Mouse (Mus musculus) kidney, postnatal 0 days (tissue): ENCODE data around the gene Lrtm1. TPM values are rescaled to one million over a fixed set of nuclear protein-coding genes. Genes with fewer than 3 reads are reported as not detected.
A peak's percentile ranks its signal among the peaks of the same experiment; 100 is the strongest.

Experiments
- ATAC-seq: fragments of 200-750 bp; cut with Nextera tagmentation; replicated peaks from 2 replicates; pipeline ENCODE4 v1.8.0; 2017; ENCODE audit warnings: low read depth, moderate number of reproducible peaks, moderate TSS enrichment, moderate library complexity; ENCODE audit not compliant: low FRiP score
- DNase-seq: peaks from one replicate; pipeline ENCODE4 v3.0.0-alpha.2; 2016; ENCODE audit warnings: low spot score
- H3K27ac ChIP-seq: fragments of 300-500 bp; sonication (generic); 2 replicates; pipeline ENCODE4 v1.5.1; 2014; ENCODE audit warnings: mild to moderate bottlenecking
- H3K27me3 ChIP-seq: fragments of 300-500 bp; sonication (generic); 2 replicates; pipeline ENCODE4 v1.6.1; 2014; ENCODE audit warnings: low read length, mixed read lengths; ENCODE audit not compliant: insufficient read depth
- H3K36me3 ChIP-seq: fragments of 300-500 bp; sonication (generic); 2 replicates; pipeline ENCODE4 v1.6.1; 2014; ENCODE audit warnings: low read length, mixed read lengths; ENCODE audit not compliant: insufficient read depth
- H3K4me1 ChIP-seq: fragments of 300-500 bp; sonication (generic); replicated peaks from 2 replicates; pipeline ENCODE4 v1.6.1; 2014; ENCODE audit warnings: antibody characterized with exemption, low read length, mixed read lengths; ENCODE audit not compliant: insufficient read depth
- H3K4me2 ChIP-seq: fragments of 300-500 bp; sonication (generic); 2 replicates; pipeline ENCODE4 v1.6.1; 2014; ENCODE audit warnings: mild to moderate bottlenecking, low read length, moderate library complexity, mixed read lengths
- H3K4me3 ChIP-seq: fragments of 300-500 bp; sonication (generic); replicated peaks from 2 replicates; pipeline ENCODE4 v1.5.1; 2014; ENCODE audit warnings: low read depth, low read length
- H3K9ac ChIP-seq: fragments of 300-500 bp; sonication (generic); 2 replicates; pipeline ENCODE4 v1.6.1; 2014; ENCODE audit warnings: low read depth, low read length
- H3K9me3 ChIP-seq: fragments of 300-500 bp; sonication (generic); replicated peaks from 2 replicates; pipeline ENCODE4 v1.6.1; 2016; ENCODE audit warnings: low read length, inconsistent platforms, mixed read lengths
- CTCF ChIP-seq: IDR thresholded peaks from 2 replicates; pipeline ENCODE4 v1.5.1; 2016; ENCODE audit warnings: antibody characterized with exemption, low read depth, mild to moderate bottlenecking, moderate library complexity
- WGBS: fragments of 180-500 bp; shearing (Covaris S2); extraction: QIAGEN DNeasy Blood & Tissue Kit; methylation state at CpG from one replicate; pipeline ENCODE4 v1.1.7; 2014; 5-methylcytosine and 5-hydroxymethylcytosine counted together
- polyA plus RNA-seq: library from polyadenylated mRNA; unstranded; fragments of >200 nt; fragmentation: Nextera tagmentation; extraction: Ambion mirVana; gene quantifications from 2 replicates; pipeline ENCODE4 v1.2.1, GENCODE M21; 2015

Lrtm1 gene
- polyA plus RNA-seq, 1 experiment from 2014 or later, result 0.04 TPM

DNA sequence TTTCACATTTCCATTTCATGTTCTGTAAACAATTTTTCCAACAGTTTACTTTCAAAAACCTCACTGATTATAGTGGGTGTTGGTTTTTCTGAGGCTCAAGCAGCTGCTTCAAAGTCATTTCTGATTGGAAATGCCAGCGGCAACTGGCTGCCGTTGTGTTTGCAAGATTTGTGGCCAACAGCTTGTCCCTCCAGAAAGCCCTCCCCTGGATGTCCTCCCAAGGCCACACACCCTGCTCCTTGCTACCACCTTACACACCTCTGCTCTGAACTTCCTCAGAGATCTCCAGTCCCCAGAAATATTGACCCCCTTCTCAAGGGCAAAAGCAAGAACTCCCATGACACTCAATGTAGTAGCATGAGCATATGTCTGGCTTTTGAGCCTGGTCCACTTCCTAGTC, 44.7 kb downstream of the Lrtm1 start:
- Histone ChIP-seq H3K27me3 (no peaks in the 10 kb centered on the region), H3K27ac (no peak overlapping the region), H3K4me3 (no peak overlapping the region), H3K9ac (no peak overlapping the region), H3K9me3 (no peaks in the 10 kb centered on the region), H3K4me1 (no peaks in the 10 kb centered on the region), H3K4me2 (no peak overlapping the region), H3K36me3 (no peaks in the 10 kb centered on the region)
- ATAC-seq (no peak), DNase-seq (no peak)
- WGBS, result 92% methylated on average over 2 of the region's 2 CpGs
- no peak for TF ChIP-seq CTCF

DNA sequence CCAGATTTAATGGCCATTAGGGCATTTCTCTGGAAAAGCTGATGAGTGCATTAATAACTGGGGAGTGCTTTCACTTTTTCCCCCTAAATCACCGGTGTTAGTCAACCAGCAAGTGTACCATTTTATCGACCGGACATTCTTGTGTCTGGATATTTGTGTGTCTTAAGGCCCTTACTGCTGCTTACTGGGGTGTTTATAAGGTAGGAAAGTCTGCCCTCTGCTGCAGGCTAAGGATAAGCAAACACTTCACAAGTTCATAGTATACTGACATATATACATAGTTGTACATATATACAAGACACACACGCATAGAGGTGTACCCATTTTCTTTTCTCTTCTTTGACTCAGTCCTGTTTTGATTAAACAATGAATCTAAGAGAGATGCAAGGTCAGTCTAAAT, 55.7 kb downstream of the Lrtm1 start:
- no peak overlapping the region for H3K4me3 ChIP-seq
- H3K4me2 ChIP-seq, result no peak overlapping the region
- H3K27ac ChIP-seq, result no peak overlapping the region
- no peaks in the 10 kb centered on the region for H3K4me1 ChIP-seq
- ATAC-seq (no peak), DNase-seq (peak; percentile 47)
- no peak overlapping the region for H3K9ac ChIP-seq
- TF ChIP-seq CTCF, result peak; percentile 61
- H3K27me3 ChIP-seq, result no peaks in the 10 kb centered on the region
- H3K9me3 ChIP-seq, result no peaks in the 10 kb centered on the region
- 72% methylated on average over 4 of the region's 4 CpGs for WGBS
- no peaks in the 10 kb centered on the region for H3K36me3 ChIP-seq

DNA sequence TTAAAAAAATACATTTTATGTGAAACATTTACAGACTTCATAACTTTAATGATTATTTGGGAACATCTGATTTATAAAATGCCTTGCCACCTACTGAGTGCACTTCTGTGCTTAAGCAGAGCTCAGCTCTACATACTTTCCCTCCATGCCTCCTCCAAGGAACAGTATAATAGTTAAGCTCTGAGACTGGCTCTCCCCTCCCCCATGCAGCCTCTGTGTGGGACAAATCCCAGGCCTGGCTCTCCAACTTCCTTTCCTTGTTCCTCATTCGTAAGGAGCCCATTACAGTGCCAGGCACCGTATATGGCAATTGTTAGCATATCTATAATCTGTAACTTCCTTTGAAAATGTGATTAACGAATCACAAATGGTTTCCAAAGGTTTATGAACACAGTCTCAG, 59.4 kb downstream of the Lrtm1 start:
- Histone ChIP-seq H3K36me3 (no peaks in the 10 kb centered on the region), H3K9ac (no peak overlapping the region), H3K9me3 (no peaks in the 10 kb centered on the region), H3K4me3 (no peak overlapping the region), H3K4me1 (no peaks in the 10 kb centered on the region), H3K27ac (no peak overlapping the region), H3K27me3 (no peaks in the 10 kb centered on the region), H3K4me2 (no peak overlapping the region)
- DNase-seq (no peak), ATAC-seq (no peak)
- no peak for TF ChIP-seq CTCF
- WGBS, result 65% methylated on average over 3 of the region's 3 CpGs

DNA sequence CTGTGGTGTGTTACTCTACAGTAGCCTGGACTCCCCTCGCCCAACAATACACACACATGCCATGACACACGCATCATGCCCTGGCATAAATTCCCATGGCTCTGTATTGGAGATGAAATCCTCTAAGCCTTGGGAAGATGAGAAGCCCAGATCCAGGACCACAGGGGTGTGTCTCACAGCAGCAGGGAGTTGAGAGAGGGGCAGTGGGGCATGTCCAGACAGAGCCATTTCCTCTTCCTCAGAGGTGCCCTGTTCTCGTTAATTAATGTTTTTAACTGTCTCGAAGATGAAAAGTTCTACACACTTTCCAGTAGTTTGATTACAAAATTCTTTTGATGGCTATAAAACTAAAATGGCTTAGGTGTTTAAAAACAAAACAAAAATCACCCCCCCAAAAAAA, 62.2 kb downstream of the Lrtm1 start:
- WGBS, result 49% methylated on average over 4 of the region's 4 CpGs
- no peaks in the 10 kb centered on the region for H3K4me1 ChIP-seq
- H3K27me3 ChIP-seq, result no peaks in the 10 kb centered on the region
- H3K9me3 ChIP-seq, result no peaks in the 10 kb centered on the region
- no peak for TF ChIP-seq CTCF
- H3K4me3 ChIP-seq, result no peak overlapping the region
- H3K27ac ChIP-seq, result no peak overlapping the region
- no peak overlapping the region for H3K4me2 ChIP-seq
- DNase-seq, result peak; percentile 67
- H3K9ac ChIP-seq, result no peak overlapping the region
- no peaks in the 10 kb centered on the region for H3K36me3 ChIP-seq
- peak; percentile 85; the same call in 1 of the 2 replicates for ATAC-seq

DNA sequence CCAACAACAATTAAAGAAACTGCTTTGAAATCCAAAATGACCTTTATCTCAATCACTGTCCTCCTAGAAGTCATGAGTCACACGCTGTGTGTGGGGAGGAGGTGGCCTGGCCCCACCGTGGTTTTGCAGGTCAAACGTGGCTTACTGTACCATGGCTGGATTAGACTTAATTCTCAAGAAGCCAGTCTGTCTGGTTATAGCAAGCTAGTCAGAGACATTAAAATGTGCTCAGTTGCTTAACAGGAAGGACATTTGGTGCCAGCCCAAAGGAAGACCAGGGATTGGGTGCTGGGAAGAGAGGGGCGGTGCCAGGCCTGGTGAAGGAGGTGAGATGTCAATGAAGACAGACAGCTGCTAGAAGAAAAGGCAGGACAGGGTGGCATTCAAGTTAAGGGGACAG, 62.6 kb downstream of the Lrtm1 start:
- H3K4me1 ChIP-seq, result no peaks in the 10 kb centered on the region
- ATAC-seq (peak; percentile 84), DNase-seq (peak; percentile 51)
- H3K9ac ChIP-seq, result no peak overlapping the region
- H3K36me3 ChIP-seq, result no peaks in the 10 kb centered on the region
- no peak for TF ChIP-seq CTCF
- H3K27ac ChIP-seq, result no peak overlapping the region
- no peaks in the 10 kb centered on the region for H3K9me3 ChIP-seq
- no peaks in the 10 kb centered on the region for H3K27me3 ChIP-seq
- no peak overlapping the region for H3K4me3 ChIP-seq
- H3K4me2 ChIP-seq, result no peak overlapping the region
- 48% methylated on average over 4 of the region's 4 CpGs for WGBS

DNA sequence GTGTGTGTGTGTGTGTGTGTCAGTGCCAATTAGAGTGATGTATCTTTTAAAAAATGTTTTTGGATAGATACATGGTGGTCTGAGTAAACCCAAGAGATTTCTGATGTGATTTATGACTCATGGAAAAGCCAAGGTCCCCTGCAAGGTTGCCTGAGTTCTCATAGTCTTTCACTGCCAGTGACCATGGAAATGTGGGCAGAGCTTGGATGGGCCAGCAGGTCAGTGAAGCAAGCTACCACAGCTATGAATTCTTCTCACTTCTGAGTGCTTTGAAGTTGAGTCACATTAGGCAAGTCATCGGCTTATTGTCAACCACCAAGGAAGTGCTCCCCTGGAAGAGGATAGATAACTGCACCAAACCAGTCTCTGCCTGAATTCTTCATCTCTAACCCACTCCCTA, 64.2 kb downstream of the Lrtm1 start:
- Histone ChIP-seq H3K9ac (no peak overlapping the region), H3K4me1 (no peaks in the 10 kb centered on the region), H3K4me2 (no peak overlapping the region), H3K27me3 (no peaks in the 10 kb centered on the region), H3K9me3 (no peaks in the 10 kb centered on the region), H3K27ac (no peak overlapping the region), H3K36me3 (no peaks in the 10 kb centered on the region), H3K4me3 (no peak overlapping the region)
- ATAC-seq (no peak), DNase-seq (no peak)
- no peak for TF ChIP-seq CTCF
- WGBS, result 64% methylated on average over 1 of the region's 1 CpGs
